Mouse (Mus musculus) lung, adult 2 months (tissue): ENCODE measurements around the gene Erg.

Experiments
- CTCF ChIP-seq: fragments of 200-500 bp; IDR thresholded peaks from 2 replicates; pipeline ENCODE4 v1.5.1; 2011; ENCODE audit warnings: mild to moderate bottlenecking, low read length, control low read depth; ENCODE audit not compliant: insufficient read depth
- POLR2A ChIP-seq: fragments of 200-500 bp; IDR thresholded peaks from 2 replicates; pipeline ENCODE4 v1.6.1; 2011; ENCODE audit warnings: low read depth, mild to moderate bottlenecking, control low read depth, low read length, borderline replicate concordance; ENCODE audit errors: extremely low read depth

DNA sequence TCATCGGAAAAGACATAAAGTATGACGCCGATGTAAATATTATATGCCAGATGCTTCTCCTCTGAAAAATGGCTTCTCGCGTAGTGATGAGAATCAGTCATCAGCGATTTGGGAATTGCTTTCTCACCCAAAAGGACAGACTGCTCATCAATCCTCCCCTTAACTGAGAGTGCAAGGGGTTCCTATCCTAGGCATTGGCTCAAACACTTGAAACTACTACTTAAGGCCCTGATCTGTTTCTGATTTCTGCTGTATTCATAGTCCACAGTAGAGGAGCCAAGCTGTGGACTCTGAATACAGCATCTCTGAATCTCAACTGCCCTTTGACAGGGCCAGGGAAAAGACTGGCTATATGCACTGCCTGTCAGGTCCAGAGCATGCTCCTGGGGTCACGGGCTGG, 209.6 kb downstream of the Erg start:
- TF ChIP-seq POLR2A (no peak), CTCF (no peak)
